25 mouse cellular contexts compared by ENCODE assay signal in genomic region chr7:25263968-25264870, GRCm38 (mm10). TPM values are rescaled to one million over a fixed set of nuclear protein-coding genes. Genes with fewer than 3 reads are reported as not detected.
DNase-seq lines count a peak whose midpoint lies in the region; ATAC-seq lines count a peak whose summit lies in the region.
"Had no signal": no experiment of that assay in that cellular context is flagged by ENCODE, and none has a peak within 500 bp of the region (broad histone marks: within the 10 kb centered on the region; RNA-seq: fewer than 3 reads in every experiment).

No protein-coding gene starts in this region.

- DNase-seq in cerebellum, adult 9-11 months = peak; percentile 33
- no peak for DNase-seq in cerebellum, adult 11-12 months
- peak; percentile 28 for DNase-seq in kidney, adult 11 months
- DNase-seq in kidney, adult 9 months = no peak
- no peak for DNase-seq in neural tube, embryonic 10.5 days (ENCODE audit: extremely low spot score, low spot score)
- DNase-seq in right cerebral cortex, postnatal 14 days = no peak
- DNase-seq: adrenal gland, postnatal 36 days; cerebellum, adult 11 months; cerebellum, postnatal 25 days; gastrocnemius, postnatal 14 days; heart, adult 18-20 months; kidney, adult 8-10 months; kidney, postnatal 14 days; lung, embryonic 14.5 days; lung, postnatal 36 days; right cerebral cortex, adult 18-20 months; thymus, postnatal 25 days had no signal

- H3K27me3 ChIP-seq in neural tube, embryonic 13.5 days = no peaks in the 10 kb centered on the region
- H3K27me3 ChIP-seq in midbrain, embryonic 13.5 days = 0 out of 2 replicates have a peak, but pooled peaks cover 3% of the 10 kb centered on the region
- H3K27me3 ChIP-seq: forebrain, embryonic 15.5 days; hindbrain, embryonic 15.5 days; midbrain, embryonic 15.5 days; stomach, embryonic 15.5 days had no signal

- H3K27ac ChIP-seq in neural tube, embryonic 13.5 days (replicated peaks) = no peak overlapping the region
- no peak overlapping the region for H3K27ac ChIP-seq in midbrain, embryonic 13.5 days
- H3K27ac ChIP-seq: forebrain, embryonic 15.5 days; hindbrain, embryonic 15.5 days; midbrain, embryonic 15.5 days; stomach, embryonic 15.5 days had no signal

- no peaks in the 10 kb centered on the region for H3K36me3 ChIP-seq in neural tube, embryonic 13.5 days
- no peaks in the 10 kb centered on the region for H3K36me3 ChIP-seq in midbrain, embryonic 13.5 days
- H3K36me3 ChIP-seq: forebrain, embryonic 15.5 days; hindbrain, embryonic 15.5 days; midbrain, embryonic 15.5 days; stomach, embryonic 15.5 days had no signal

- H3K9ac ChIP-seq in neural tube, embryonic 13.5 days = 0 out of 2 replicates have a peak overlapping the region, but pooled peaks have one; percentile 26
- H3K9ac ChIP-seq in midbrain, embryonic 13.5 days (replicated peaks) = no peak overlapping the region
- H3K9ac ChIP-seq: forebrain, embryonic 15.5 days; hindbrain, embryonic 15.5 days; lung, embryonic 14.5 days; midbrain, embryonic 15.5 days; stomach, embryonic 15.5 days had no signal

- ATAC-seq in neural tube, embryonic 13.5 days (ENCODE audit: low read depth) = no peak
- ATAC-seq in midbrain, embryonic 13.5 days = no peak
- ATAC-seq: CD4-positive, CD25-positive, alpha-beta regulatory T cell, adult 4 months; forebrain, embryonic 15.5 days; midbrain, embryonic 15.5 days had no signal

- H3K4me2 ChIP-seq in neural tube, embryonic 13.5 days = no peak overlapping the region
- H3K4me2 ChIP-seq in midbrain, embryonic 13.5 days (replicated peaks) = no peak overlapping the region
- H3K4me2 ChIP-seq: forebrain, embryonic 15.5 days; hindbrain, embryonic 15.5 days; lung, embryonic 14.5 days; midbrain, embryonic 15.5 days; stomach, embryonic 15.5 days had no signal

- H3K9me3 ChIP-seq in neural tube, embryonic 13.5 days = no peaks in the 10 kb centered on the region
- no peaks in the 10 kb centered on the region for H3K9me3 ChIP-seq in midbrain, embryonic 13.5 days
- H3K9me3 ChIP-seq: forebrain, embryonic 15.5 days; hindbrain, embryonic 15.5 days; midbrain, embryonic 15.5 days; stomach, embryonic 15.5 days had no signal

- WGBS in neural tube, embryonic 13.5 days = 21% methylated on average over 17 of the region's 17 CpGs
- 29% methylated on average over 17 of the region's 17 CpGs for WGBS in midbrain, embryonic 13.5 days

- peaks cover 14% of the 10 kb centered on the region for H3K4me1 ChIP-seq in neural tube, embryonic 13.5 days (replicated peaks)
- peaks cover 11% of the 10 kb centered on the region for H3K4me1 ChIP-seq in midbrain, embryonic 13.5 days (replicated peaks)

- no peak overlapping the region for H3K4me3 ChIP-seq in neural tube, embryonic 13.5 days
- H3K4me3 ChIP-seq in midbrain, embryonic 13.5 days (replicated peaks) = no peak overlapping the region
- H3K4me3 ChIP-seq: forebrain, embryonic 15.5 days; hindbrain, embryonic 15.5 days; midbrain, embryonic 15.5 days; stomach, embryonic 15.5 days had no signal

RNA-seq across cellular contexts. Expression of gene Cic, which starts 3.3 kb away (rescaled TPM):
- 40.2 and 43.4 TPM in 2 replicates for polyA plus RNA-seq in neural tube, embryonic 13.5 days (2015; fragmentation: Nextera tagmentation; extraction: Ambion mirVana)
- 37.6 and 44.2 TPM in 2 replicates for polyA plus RNA-seq in midbrain, embryonic 13.5 days (2015; fragmentation: Nextera tagmentation; extraction: Ambion mirVana)

RNA-seq across cellular contexts. Expression of gene Erf, which starts 13.7 kb away (rescaled TPM):
- polyA plus RNA-seq in neural tube, embryonic 13.5 days (2015; fragmentation: Nextera tagmentation; extraction: Ambion mirVana) = 4.9 and 8.0 TPM in 2 replicates
- polyA plus RNA-seq in midbrain, embryonic 13.5 days (2015; fragmentation: Nextera tagmentation; extraction: Ambion mirVana) = 4.4 and 5.7 TPM in 2 replicates

RNA-seq across cellular contexts. Expression of gene Gsk3a, which starts 26.6 kb away (rescaled TPM):
- 16.5 and 16.8 TPM in 2 replicates for polyA plus RNA-seq in neural tube, embryonic 13.5 days (2015; fragmentation: Nextera tagmentation; extraction: Ambion mirVana)
- polyA plus RNA-seq in midbrain, embryonic 13.5 days (2015; fragmentation: Nextera tagmentation; extraction: Ambion mirVana) = 13.7 and 15.9 TPM in 2 replicates

RNA-seq across cellular contexts. Expression of gene Pafah1b3, which starts 33.6 kb away (rescaled TPM):
- 525 and 535 TPM in 2 replicates for polyA plus RNA-seq in neural tube, embryonic 13.5 days (2015; fragmentation: Nextera tagmentation; extraction: Ambion mirVana)
- 665 and 668 TPM in 2 replicates for polyA plus RNA-seq in midbrain, embryonic 13.5 days (2015; fragmentation: Nextera tagmentation; extraction: Ambion mirVana)

RNA-seq across cellular contexts. Expression of gene Prr19, which starts 37.0 kb away (rescaled TPM):
- 2.1 and 2.9 TPM in 2 replicates for polyA plus RNA-seq in neural tube, embryonic 13.5 days (2015; fragmentation: Nextera tagmentation; extraction: Ambion mirVana)
- 2.1 and 3.1 TPM in 2 replicates for polyA plus RNA-seq in midbrain, embryonic 13.5 days (2015; fragmentation: Nextera tagmentation; extraction: Ambion mirVana)
- polyA plus RNA-seq: CD4-positive, CD25-positive, alpha-beta regulatory T cell, adult 4 months; heart, embryonic 16.5 days had no signal

Comparison
In these comparisons a context has a peak if more than half of its experiments do, and no peak if none do; other contexts are left out.
1. DNase-seq: peak in cerebellum, adult 9-11 months (single experiment) and kidney, adult 11 months (single experiment); none in cerebellum, adult 11-12 months (single experiment), kidney, adult 9 months (single experiment), neural tube, embryonic 10.5 days (single experiment) and right cerebral cortex, postnatal 14 days (single experiment).